8 mouse cellular contexts compared by ENCODE assay signal in genomic region chr8:105930602-105931001, GRCm38 (mm10). TPM values are rescaled to one million over a fixed set of nuclear protein-coding genes. Genes with fewer than 3 reads are reported as not detected.
DNase-seq lines count a peak whose midpoint lies in the region; ATAC-seq lines count a peak whose summit lies in the region.

No protein-coding gene starts in this region.

- peak; percentile 80 for DNase-seq in R1 (ENCODE audit: low read depth, low spot score)
- DNase-seq in cerebellum, postnatal 14 days: peak; percentile 92 to 98
- peak; percentile 88 for DNase-seq in gastrocnemius, adult 18-20 months (ENCODE audit: low spot score)
- DNase-seq in hindbrain, embryonic 14.5 days (ENCODE audit: low spot score): peak; percentile 86
- DNase-seq in layer of hippocampus, postnatal 25 days (ENCODE audit: extremely low spot score in 1 of 2, low spot score in 1 of 2): peak; percentile 89 to 97
- DNase-seq in lung, postnatal 36 days: peak; percentile 84
- DNase-seq in retina, postnatal 1 day: peak; percentile 85
- peak; percentile 55 to 80 for DNase-seq in urinary bladder, adult 18-20 months (ENCODE audit: low spot score in 2 of 2)

- H3K9ac ChIP-seq in hindbrain, embryonic 14.5 days: peak overlapping the region; percentile 29

- peaks cover 6% of the 10 kb centered on the region; the same call in 1 of the 2 replicates for H3K36me3 ChIP-seq in hindbrain, embryonic 14.5 days (replicated peaks; ENCODE audit: control insufficient read depth, insufficient read depth)

- H3K4me1 ChIP-seq in hindbrain, embryonic 14.5 days (replicated peaks; ENCODE audit: control insufficient read depth, insufficient read depth, low read length): no peaks in the 10 kb centered on the region

- peak; percentile 75 for ATAC-seq in hindbrain, embryonic 14.5 days (ENCODE audit: low FRiP score)

- H3K27me3 ChIP-seq in hindbrain, embryonic 14.5 days (ENCODE audit: control insufficient read depth, insufficient read depth, low read length): no peaks in the 10 kb centered on the region

- no peak overlapping the region for H3K4me3 ChIP-seq in hindbrain, embryonic 14.5 days (replicated peaks; ENCODE audit: low read length)

- WGBS in hindbrain, embryonic 14.5 days: 12% methylated on average over 8 of the region's 8 CpGs

- no peak overlapping the region for H3K4me2 ChIP-seq in hindbrain, embryonic 14.5 days (replicated peaks)

- no peaks in the 10 kb centered on the region for H3K9me3 ChIP-seq in hindbrain, embryonic 14.5 days (ENCODE audit: control insufficient read depth, low read length)

- peak overlapping the region; percentile 79 for H3K27ac ChIP-seq in hindbrain, embryonic 14.5 days

RNA-seq across cellular contexts. Expression of gene Ctrl, which starts 3.1 kb away (rescaled TPM):
- total RNA-seq in gastrocnemius, adult 18-20 months (2021): under 1 TPM in 1 of 2 experiments, not detected in 1; 0.37 TPM
- polyA plus RNA-seq in hindbrain, embryonic 14.5 days (2014; fragmentation: Nextera tagmentation; extraction: Ambion mirVana): 2.9 and 3.2 TPM in 2 replicates
- total RNA-seq in layer of hippocampus, postnatal 25 days (2021): 1 to 10 TPM in 1 of 2 experiments, under 1 TPM in 1; 0.76 to 1.6 TPM

RNA-seq across cellular contexts. Expression of gene Psmb10, which starts 7.6 kb away (rescaled TPM):
- total RNA-seq in gastrocnemius, adult 18-20 months (2021): 10 to 100 TPM; 19.4 to 27.2 TPM
- polyA plus RNA-seq in hindbrain, embryonic 14.5 days (2014; fragmentation: Nextera tagmentation; extraction: Ambion mirVana): 70.1 and 79.8 TPM in 2 replicates
- total RNA-seq in layer of hippocampus, postnatal 25 days (2021): 10 to 100 TPM; 58.6 to 70.6 TPM

RNA-seq across cellular contexts. Expression of gene Lcat, which starts 12.6 kb away (rescaled TPM):
- under 1 TPM; 0.16 to 0.66 TPM for total RNA-seq in gastrocnemius, adult 18-20 months (2021)
- 3.2 and 3.3 TPM in 2 replicates for polyA plus RNA-seq in hindbrain, embryonic 14.5 days (2014; fragmentation: Nextera tagmentation; extraction: Ambion mirVana)
- total RNA-seq in layer of hippocampus, postnatal 25 days (2021): 10 to 100 TPM; 44.9 to 49.5 TPM

RNA-seq across cellular contexts. Expression of gene Pskh1, which starts 30.4 kb away (rescaled TPM):
- 10 to 100 TPM; 13.5 to 13.6 TPM for total RNA-seq in gastrocnemius, adult 18-20 months (2021)
- 8.2 and 11.0 TPM in 2 replicates for polyA plus RNA-seq in hindbrain, embryonic 14.5 days (2014; fragmentation: Nextera tagmentation; extraction: Ambion mirVana)
- total RNA-seq in layer of hippocampus, postnatal 25 days (2021): 1 to 10 TPM; 7.7 to 8.9 TPM

RNA-seq across cellular contexts. Expression of gene Slc12a4, which starts 35.3 kb away (rescaled TPM):
- 10 to 100 TPM in 1 of 2 experiments, 1 to 10 TPM in 1; 8.7 to 16.1 TPM for total RNA-seq in gastrocnemius, adult 18-20 months (2021)
- polyA plus RNA-seq in hindbrain, embryonic 14.5 days (2014; fragmentation: Nextera tagmentation; extraction: Ambion mirVana): 9.3 and 9.4 TPM in 2 replicates
- total RNA-seq in layer of hippocampus, postnatal 25 days (2021): 10 to 100 TPM; 23.0 to 25.7 TPM

Comparison
In these comparisons a context has a peak if more than half of its experiments do, and no peak if none do; other contexts are left out.
1. RNA of gene Lcat, which starts 12.6 kb away (total RNA-seq): 44.9 to 49.5 TPM in layer of hippocampus, postnatal 25 days; 0.16 to 0.66 TPM in gastrocnemius, adult 18-20 months; every median in the first group is over 10 times any median in the second.
2. Peak in every context shown above with its lines, with median percentiles within 50 percentile points of each other: DNase-seq.